Mouse (Mus musculus) activated CD4-positive, CD25-positive, alpha-beta regulatory T cell (primary cell): ENCODE data around the gene 2010106E10Rik. TPM values are rescaled to one million over a fixed set of nuclear protein-coding genes. Genes with fewer than 3 reads are reported as not detected.

Source experiments
- polyA plus RNA-seq, 2 experiments: library from polyadenylated mRNA; unstranded; fragments of 100-300 nt; shearing (Covaris generic); gene quantifications; one replicate each; pipeline ENCODE4 v1.2.1; 2017

2010106E10Rik gene
- not detected for polyA plus RNA-seq

DNA sequence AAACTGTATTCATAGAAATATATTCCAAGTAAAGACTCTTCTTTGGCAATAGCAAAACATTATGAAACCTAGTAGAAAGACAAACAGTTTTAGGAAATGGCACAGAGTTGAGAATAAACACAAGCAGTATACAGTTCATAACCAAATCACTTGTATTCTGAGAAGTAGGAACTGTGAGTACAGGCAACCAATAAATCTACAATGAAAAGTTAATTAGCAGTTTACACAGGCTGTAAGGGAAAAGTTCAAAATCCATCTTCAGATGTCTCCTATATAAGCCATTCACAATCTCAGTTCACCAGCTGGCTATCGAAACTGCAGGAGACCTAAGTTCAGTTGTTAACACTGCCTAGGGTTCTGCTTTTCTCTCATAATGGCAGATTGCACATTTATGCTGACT, at the start of gene 2010106E10Rik:
Gene 2010106E10Rik (plus strand): TSS at position 301 of the 400 bp plus-strand sequence.

GRCm38 (mm10) chrX:112600511-112601305, 105.6 kb downstream of the 2010106E10Rik start, which contains the start of gene Zfp711:
Gene Zfp711, plus strand, starts transcription at chrX:112600526.

Other genes with a start within 250 kb of the 2010106E10Rik start
- 10 to 100 TPM; 33.0 to 42.1 TPM for gene Apool, start 183.9 kb upstream of the 2010106E10Rik start, polyA plus RNA-seq
- gene Satl1, start 88.5 kb upstream of the 2010106E10Rik start, polyA plus RNA-seq: not detected
- gene Zfp711, start 105.3 kb downstream of the 2010106E10Rik start, polyA plus RNA-seq: under 1 TPM; 0.08 to 0.28 TPM
- not detected for gene Pof1b, start 203.4 kb downstream of the 2010106E10Rik start, polyA plus RNA-seq